Mouse (Mus musculus) heart, adult 11 months (tissue): ENCODE measurements around the gene Ncor1.
A peak's percentile ranks its signal among the peaks of the same experiment; 100 is the strongest.
"Not testable (repeated sequence)": the region's sequence is repeated elsewhere in the genome, so short reads cannot be mapped to it uniquely, and the experiment has no call there.

Experiments
- DNase-seq: peaks from one replicate; pipeline ENCODE4 v3.0.0; 2022

The Ncor1 gene

DNA sequence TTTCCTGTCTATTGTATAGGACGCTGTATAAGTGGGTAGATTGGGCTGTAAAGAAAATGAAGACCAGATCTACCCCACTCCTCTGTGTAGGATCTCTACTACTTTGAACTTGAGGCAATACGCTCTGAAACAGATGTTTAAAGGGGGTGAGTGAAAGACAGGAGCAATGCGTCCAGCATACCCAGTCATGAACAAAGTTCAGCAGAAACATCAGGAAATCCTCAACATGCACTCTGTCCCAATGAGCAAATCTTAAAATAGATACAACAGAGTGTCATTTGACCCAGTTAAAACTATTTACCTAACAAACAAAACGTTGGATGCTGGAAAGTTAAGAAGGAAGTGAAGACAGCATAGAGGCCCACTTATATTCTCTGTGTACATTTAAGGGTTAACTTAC, 106.4 kb downstream of the Ncor1 start:
- DNase-seq: no peak

DNA sequence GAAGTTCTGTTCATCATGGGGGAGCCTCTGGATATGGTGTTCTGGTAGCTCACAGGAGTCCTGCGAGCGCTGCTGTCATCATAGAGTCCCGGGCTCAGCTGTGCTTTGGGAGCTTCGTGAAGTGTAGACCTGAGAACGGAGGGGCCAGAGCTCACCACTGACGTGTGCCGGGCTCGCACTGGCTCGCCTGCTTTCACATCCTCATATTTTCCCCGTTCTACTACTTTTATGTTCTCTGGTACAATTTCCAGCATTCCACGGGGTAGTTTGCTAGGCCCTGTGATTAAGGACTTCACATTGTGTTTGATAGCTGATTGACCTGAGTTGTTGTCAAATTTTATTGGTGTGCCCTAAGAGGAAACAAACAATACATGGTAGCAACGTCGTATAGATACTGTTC, 115.3 kb downstream of the Ncor1 start:
- peak; percentile 54 for DNase-seq

DNA sequence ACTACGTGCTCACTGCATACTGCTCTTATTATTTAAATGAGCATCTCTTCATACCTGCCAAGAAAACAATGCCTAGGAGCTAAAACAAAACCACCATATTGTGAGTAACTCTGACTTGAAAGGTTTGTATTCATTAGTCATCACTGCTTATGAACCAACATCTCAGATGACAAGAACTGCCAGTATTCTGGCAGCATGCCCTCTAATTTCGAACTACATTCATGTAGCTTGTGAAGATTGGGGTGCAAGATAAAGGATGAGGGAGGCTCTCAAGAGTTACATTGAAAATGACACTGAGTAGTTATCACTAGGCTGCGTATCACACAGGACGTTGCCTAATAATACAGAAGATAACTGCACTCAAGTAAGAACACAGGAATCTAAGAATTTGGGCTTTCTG, 126.1 kb downstream of the Ncor1 start:
- DNase-seq: peak; percentile 33

DNA sequence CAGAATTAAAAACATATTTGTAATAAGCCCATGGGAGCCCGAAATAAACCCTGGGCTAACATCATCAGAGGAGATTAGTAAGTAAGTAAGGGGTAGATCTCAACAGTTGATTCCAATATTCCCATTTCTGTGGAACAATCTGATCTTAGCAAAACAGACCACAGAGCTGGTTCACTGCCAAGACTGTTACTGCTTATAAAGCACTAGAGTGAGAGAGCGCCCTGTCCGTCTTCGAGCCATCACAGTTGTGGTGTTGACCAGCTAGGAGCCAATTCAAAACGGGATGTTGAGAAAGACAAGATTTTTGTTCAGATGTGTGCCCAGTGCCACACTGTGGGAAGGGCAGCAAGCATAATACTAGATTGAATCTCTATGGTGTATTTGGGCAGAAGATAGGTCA, 127.2 kb downstream of the Ncor1 start:
- peak; percentile 76 for DNase-seq

DNA sequence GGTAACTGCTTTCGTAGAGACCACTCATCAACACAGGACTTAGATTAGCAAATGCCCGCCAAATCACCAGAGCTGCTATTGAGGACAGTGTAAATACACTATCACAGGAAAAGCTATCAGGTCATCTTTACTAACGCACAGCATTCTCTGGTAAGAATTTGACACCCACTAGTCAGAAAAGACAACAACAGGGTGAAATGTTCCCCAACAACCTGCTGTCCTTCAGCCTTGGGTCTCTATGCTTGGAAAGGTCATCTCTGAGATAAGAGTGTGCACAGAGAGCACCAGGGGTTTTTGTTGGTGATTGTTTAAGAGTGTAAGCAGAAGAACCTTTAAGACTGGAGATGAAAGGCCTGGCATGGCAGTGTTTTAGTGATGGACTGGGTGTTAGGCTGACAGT, 134.7 kb downstream of the Ncor1 start:
- DNase-seq: peak; percentile 60

DNA sequence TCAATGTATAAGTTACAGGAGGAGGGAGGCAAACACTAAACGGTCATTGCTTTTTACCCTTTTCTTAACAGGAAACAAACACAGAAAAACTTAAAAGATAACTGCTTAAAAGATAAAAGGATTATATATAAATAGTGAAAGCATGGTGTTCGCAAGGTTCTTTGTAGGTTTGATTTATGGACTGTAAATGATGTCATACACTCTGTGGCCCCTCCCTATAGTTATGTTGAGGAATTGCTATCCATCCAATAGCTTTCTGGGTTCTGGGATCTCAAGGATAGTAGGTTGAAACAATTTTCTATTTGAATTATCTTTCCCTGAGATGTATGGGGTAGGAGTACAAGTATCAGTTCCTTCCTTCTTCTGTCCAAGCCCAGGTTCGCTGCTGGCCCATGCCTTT, 138.2 kb downstream of the Ncor1 start:
- DNase-seq: no peak

DNA sequence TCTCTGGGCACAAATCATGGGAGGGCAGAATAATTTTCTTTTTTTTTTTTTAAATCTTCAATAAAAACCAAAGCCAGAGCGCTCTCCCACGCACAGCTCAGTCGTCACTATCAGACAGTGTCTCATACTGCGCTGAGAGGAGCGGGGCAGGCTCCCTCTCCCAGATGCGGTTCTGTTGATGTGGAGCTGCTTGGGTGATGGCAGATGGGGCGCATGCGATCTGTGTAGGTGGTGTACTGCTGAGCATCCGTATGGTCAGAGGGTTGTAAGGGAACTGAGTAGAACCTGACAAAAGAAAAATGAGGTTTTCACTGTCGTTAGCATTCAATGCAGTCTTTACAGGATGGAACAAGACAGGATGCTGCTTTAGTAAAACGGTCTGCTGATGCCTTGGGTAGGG, 140.6 kb downstream of the Ncor1 start:
- no peak for DNase-seq

DNA sequence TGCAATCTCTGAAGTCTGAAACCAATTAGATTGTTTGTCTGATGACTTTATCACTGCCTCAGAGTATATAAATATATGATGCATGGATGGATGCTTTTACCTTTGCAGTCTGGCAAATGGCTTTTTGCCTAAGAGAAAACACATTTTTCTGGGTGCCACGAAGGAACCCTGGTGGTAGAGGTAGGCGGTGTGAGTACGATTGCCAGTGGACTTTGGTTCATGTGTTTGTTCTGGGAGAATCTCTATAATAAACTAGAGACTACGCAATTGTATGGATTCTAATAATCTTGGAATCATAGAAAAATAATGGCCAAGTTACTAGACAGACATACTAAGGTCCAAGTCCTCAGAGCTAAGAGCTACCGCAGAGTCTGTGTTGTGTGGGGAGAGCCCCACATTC, 143.4 kb downstream of the Ncor1 start:
- DNase-seq: peak; percentile 21

DNA sequence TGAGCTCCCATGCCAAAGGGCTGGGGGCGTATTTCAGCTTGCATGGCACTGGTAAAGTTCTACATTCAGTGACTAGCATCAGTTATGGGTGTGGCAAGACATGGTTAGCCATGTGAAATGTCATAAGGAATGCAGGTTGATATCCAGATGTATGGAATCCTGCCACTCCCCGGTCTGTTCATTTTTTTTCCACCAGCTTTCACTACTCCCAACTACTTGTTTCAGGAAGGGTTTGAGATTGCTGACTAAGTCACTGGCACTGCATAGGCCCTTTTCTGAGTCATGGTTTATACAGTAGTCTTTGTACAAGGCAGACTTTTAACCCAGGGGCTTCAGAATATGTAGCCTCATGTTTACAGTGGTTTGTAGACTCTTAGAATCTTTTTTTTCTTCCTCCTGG, 149.0 kb downstream of the Ncor1 start:
- DNase-seq: no peak

DNA sequence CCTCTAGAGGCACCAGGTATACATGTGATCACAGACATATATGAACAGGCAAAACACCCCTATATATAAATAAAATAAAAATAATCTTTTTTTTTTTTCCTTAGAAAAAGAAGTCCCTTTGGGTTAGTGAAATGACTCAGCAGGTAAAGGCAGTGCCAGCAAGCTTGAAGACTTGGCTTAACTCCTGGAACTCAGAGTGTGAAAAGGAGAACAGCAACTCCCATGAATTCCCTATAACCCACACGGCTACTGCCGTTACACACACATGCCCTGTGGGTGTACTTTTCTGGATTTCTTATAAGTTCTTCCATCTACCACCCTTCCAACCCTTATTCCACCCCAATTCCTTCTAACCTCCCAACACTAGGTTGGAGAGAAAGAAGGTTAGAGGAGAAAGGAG, 152.5 kb downstream of the Ncor1 start:
- DNase-seq: no peak

DNA sequence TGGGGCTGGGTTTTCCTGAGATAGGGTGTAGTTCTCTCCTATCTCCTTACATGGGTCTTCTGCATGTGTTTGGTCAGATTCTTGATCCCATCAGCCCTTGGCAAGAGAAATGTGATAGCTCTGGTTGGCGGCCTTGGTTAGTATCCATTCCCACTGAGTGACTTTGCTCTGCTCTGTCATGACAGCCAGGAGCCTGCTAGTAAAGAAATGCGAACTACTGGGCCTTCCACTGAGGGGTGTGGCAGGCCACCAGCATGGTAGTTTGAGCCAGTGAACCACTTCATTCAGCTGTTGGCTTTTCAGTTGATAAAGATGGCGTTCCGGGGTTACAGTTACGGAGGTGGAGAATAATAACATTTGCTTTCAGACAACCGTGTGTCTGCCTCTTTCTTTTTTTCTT, 159.5 kb downstream of the Ncor1 start:
- peak; percentile 71 for DNase-seq

DNA sequence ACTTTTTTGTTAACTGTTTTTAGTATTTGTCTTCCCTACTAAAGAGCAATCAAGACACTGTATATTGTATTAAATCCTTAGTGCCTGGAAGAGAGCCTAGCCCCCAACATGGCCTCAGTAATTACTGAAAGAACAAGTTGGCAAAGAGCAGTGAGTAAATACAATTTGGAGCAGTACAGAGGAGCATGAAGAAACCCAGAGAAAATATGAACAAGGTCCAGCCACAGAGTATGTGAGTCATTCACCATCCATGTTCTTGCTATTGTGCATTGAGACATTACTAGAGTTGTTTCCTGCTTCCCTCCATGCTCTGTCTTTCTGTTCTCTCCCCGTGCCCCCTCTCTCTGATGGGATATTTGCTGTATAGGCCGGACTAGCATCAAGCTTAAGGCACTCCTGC, 164.2 kb downstream of the Ncor1 start:
- no peak for DNase-seq

DNA sequence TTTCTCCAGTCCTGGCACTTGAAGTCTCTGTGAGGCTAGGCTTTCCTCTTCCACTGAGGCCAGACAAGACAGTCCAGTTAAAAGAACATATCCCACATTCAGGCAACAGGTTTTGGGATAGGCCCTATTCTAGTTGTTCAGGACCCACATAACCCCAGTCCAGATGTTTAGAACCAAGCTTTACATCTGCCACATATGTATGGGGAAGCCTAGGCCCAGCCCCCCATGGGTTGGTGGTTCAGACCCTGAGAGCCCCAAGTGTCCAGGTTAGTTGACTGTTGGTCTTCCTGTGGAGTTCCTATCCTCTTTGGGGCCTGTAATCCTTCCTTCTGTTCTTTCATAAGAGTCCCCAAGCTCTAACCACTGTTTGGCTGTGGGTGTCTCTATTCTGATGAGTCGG, 170.6 kb downstream of the Ncor1 start:
- peak; percentile 56 for DNase-seq

DNA sequence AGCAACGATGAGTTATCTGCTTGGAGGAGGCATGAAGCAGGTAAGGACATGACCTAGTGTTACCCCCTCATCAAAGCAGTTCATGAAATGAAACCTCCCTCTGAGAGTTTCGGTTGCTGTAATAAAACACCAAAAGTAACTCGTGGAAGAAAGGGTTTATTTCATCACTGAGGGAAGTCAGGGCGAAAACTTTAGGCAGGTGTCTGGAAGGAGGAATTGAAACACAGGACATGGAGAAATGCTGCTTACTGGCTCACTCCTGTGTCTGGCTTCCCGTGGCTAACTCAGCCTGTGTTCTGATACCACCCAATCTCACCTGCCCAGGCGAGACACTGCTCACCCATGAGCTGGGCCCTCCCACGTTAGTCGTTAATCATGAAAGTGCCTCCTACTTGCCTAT, 173.3 kb downstream of the Ncor1 start:
- no peak for DNase-seq

DNA sequence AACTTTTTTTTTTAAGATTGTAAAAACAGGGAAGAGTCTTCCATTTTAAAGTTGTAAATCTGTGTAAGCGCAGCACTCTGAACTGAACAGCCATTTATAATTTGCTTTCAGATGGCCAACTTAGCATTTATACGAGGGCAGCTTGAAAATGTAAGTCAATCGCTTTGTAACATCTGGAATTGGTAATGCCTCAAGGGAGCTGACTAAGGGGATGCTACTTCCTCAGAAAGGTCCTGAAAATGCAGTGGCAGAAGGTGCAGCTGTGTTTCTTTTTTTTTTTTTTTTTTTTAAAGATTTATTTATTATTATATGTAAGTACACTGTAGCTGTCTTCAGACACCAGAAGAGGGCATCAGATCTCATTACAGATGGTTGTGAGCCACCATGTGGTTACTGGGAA, 174.3 kb downstream of the Ncor1 start:
- DNase-seq: not testable (repeated sequence)

DNA sequence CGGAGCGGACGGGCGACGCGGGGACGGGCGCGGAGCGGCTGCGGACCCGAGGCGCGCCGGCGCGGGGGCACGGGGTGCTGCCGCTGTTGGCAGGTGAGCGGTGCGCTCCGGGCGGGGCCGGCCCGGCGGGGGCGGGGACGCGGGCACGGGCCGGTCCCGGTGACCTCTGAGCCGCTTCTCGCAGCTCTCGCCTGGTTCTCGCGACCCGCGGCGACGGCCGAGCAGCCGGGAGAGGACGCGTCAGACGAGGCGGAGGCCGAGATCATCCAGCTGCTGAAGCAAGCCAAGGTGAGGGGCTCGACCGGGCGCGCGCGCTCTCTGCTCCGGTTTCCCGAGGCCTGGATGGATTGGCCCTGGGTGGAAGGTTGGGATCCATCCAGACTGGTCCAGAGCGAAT, 176.7 kb downstream of the Ncor1 start:
- DNase-seq: no peak

DNA sequence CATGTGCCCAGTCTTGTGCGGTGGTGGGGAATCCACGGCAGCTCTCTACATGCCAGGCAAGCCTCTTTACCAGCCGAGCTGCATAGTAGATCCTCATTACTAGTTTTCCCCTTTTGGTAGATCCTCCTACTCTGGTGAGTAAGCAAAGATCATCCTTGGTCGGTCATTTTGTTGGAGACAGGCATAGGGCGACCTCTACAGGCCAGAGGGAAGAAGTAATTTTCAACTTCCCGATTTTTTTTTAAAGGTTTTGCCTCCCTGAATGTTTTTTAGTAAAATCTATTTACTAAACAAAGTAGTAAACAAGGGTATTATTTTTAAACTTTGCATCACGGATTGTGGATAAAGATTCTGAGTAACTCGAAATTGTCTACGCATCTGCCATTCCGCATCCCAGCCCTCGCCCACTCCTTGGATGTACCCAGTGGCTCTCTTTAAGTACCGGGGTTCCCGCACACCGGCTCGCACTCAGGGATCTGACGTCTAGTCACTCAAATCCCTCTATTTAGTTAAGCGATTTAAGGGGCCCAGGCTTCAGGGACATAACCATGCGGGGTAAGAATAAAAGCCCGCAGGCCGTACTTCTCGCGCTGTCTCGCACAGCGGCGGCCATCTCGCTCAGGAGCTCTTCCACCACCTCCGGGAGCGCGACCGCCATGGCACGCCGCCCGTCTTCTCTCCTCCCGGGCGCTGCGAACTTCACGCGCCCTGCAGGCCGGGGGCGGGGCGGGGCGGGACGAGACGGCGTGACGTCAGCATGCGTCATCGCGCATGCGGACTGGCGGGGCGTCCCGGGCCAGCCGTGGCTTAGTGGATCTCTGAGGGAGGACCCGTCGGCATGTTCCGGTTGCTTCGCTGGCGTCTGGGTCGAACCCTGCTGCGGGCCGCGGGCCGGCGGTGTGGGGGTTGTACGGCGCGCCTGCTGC, 177.4 kb downstream of the Ncor1 start, which contains the start of the genes Zswim7 and Ttc19:
TSS of gene Zswim7 (minus strand) at position 701 of the 926 bp plus-strand sequence.
TSS of gene Ttc19 (plus strand) at position 799 of the 926 bp plus-strand sequence.
- peak; percentile 99 for DNase-seq

DNA sequence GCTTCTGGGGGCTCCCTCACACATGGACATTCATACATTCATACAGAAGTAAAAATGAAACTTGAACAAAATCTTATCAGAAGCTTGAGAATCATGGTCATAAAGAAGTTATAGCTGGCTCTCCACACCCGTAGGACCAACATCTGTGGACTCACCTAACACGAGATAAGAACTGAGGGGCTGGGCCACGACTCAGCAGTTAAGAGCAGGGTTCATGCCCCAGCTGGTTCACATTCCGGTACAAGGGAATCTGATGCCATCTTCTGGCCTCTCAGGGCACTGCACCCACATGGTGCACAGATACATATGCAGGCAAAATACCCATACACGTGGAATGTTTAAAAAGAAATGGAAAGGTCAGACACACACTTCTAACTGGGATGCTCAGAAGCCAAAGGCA, 180.3 kb downstream of the Ncor1 start:
- DNase-seq: no peak

DNA sequence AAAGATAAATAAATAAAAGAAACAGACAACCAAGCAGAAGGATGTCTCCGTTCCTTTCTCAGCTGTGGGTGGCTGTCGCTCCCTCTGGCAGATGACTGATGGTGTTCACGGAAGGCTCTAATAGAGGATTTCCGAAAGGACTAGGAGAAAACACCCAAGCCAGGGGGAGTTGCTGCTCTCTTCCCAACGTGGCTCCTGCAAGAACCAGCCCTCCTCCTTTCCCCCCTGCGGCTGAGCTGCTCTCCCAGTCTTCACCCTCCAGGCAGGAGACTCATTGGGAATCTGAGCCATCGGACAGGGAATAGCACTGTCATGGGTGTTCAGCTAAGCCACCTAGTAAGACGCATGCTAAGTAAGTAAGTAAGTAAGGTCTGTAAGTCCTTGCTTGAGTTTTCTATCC, 181.3 kb downstream of the Ncor1 start:
- no peak for DNase-seq

DNA sequence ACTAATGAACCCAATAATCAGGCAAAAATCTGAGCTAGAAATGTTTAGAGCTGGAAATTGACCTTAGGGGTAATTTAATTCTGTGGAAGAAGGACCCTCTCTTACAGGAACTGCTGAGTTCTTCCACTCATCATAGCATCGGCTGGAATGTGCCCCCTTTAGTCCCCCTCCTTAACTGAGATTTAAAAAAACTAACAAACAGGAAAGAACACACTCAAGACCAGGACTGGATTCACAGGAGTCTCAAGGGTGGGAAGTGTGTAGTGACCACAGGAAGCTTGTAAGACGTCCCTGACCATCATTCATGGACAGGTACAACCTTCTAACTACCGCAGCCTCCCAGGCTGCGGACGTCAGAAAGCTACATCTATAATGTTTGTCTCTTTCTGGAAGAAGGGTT, 187.5 kb downstream of the Ncor1 start:
- no peak for DNase-seq

DNA sequence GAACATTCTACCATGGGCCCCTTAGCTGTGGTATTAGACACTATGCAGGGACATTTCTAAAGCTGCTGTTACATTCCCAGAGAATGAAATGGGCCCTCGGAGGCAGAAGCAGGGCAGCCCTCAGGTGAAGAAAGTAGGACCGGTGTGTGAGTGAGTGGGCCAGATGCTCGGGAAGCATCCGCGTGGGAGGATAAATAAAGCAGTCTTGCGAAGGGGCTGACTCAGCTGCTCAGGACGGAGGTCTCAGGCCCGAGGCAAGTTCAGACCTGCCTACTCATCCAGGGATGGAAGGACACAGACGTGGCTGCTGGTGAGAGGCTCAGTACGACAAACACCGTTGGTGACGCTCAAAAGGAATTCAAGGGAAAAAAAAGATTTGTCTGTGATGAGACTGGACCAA, 189.2 kb downstream of the Ncor1 start:
- DNase-seq: no peak

DNA sequence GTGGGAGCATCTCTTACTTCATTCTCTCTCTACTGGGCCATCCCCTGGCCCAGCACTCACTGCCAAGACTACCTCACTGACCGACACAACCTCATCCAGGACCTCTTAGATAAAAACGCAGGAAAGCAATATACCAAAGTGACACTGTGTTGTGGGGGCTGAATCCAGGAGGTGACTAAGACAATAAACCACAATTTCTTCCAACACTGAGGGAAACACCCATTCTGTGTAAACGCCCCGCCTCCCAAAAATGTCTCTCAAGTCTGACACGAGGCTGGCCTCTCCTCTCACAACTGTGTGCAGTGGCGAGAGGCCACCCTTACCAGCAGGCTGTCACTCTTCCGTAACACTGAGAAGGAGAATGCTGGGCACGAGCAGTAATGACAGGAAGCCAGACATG, 190.0 kb downstream of the Ncor1 start:
- DNase-seq: no peak

DNA sequence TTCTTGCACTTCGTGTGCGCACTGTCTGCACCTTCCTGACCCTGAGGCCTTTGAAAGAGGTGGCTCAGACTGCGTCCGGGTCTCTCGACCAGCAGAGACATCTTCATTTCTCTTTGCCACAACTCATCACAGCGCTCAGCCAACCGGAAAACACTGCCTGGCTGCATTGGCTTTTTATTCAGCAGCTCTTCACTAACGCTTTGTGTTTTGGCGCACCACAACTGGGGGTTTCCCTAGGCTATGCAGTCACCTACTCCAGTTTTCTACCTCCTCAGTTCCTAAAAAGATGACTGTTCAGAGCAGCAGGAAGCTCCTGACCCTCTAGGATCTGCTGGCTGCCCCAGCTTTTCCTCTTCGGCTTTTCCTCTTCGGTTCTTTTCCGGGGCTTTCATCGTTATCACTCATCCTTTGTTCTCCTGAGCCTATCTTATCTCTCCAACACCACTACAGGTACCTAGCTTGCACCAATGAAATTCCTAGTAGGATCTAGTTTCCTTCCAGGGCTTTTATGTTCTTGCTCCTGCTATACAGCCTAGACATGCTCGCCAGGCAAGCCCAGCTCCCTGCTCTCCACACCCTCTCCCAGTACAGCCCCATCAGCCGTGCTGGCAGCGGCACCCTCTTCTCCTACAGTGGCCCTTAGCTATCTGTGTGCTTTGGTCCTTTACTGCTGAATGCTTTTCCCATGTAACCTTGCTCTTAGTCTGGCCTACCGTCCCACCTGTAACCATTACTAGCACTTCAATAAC, 191.7 kb downstream of the Ncor1 start:
- no peak for DNase-seq
